Mouse (Mus musculus) monocyte, adult 5-6 weeks (primary cell): ENCODE measurements around the gene Mpig6b. TPM values are rescaled to one million over a fixed set of nuclear protein-coding genes. Genes with fewer than 3 reads are reported as not detected.

Experiments used
- ATAC-seq: fragments of 153-309, 156-312 bp; replicated peaks from 2 replicates; pipeline ENCODE4 v1.8.0; 2017; ENCODE audit warnings: mild to moderate bottlenecking; ENCODE audit not compliant: low TSS enrichment, insufficient number of reproducible peaks, severe bottlenecking, poor library complexity, low FRiP score
- total RNA-seq: library from RNA; stranded (forward); fragments of 200-1000, 200-491, 200-594 nt; gene quantifications from 3 replicates; pipeline ENCODE4 v1.2.3, GENCODE M21; 2017

Mpig6b gene
- total RNA-seq = 0.57 to 3.1 TPM (median 0.75 TPM) in 3 replicates

DNA sequence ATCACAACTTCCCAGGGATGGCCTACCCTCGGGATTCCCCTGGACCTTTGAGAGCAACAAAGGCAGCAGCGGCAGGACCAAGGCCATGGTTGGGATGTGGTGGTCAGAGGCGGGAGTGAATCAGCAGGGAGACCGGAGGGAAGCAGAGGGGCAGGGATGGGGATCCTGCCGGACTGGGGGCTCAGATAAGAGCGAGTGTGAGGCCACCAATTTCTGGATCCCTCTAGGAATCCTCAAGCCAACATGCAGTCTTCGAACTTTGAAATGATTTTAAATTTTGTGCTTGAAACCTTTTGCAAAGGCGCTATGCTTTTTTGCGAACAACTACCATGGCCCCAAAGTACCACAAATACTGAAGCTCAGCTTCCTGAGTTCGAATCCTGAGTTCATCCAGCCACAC lies at the start of gene Mpig6b:
TSS of gene Mpig6b (minus strand) at position 101 of the 400 bp plus-strand sequence.
- ATAC-seq = no peak

DNA sequence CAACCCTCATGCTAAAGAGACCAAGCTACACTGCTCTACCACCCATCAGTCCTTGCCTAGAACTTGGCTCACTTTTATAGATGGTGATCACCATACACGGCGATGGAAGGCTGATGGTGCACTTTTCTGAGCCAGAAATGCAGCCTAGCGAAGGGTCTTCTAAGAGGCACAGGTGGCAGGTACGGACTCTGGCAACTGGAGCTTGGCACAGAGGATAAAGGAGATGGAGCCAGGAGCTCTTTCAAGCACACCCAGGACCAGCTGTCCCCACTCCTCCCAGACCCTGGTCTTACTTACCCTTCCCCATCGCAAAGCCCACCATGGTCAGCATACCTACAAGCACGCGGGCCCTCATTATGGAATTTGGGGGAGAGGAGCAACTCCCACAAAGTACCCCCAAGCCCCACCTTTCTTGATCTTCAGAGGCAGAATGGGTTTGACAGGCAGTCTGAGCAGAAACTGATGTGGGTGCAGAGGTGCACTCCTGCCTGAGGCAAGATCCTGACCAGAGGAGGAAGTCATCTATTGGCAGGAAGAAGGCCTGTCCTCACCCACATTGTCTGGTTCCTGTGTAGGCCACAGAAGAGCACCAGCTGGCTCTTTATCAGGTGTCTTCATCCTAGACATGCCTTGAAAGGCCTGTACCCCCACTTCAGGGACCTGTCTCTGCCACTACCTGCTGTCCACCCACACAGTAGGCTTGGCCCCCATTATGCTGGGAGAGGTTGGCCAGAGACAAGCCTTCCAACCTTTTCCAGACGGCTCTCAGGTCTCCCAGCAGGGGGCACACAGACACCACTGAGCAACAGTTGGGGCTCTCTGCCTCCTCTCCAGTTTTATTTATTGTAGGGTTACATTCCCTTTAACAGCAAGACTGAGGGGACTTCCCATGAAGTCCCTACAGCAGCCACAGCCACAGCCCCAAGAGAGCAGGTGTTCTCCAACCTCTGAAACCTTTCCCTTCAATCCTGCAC lies 49.3 kb upstream of the Mpig6b start, which contains the start of gene Ly6g5b:
TSS of gene Ly6g5b (minus strand) at position 383 of the 974 bp plus-strand sequence.
- ATAC-seq = peak; percentile 32; the same call in 1 of the 2 replicates

DNA sequence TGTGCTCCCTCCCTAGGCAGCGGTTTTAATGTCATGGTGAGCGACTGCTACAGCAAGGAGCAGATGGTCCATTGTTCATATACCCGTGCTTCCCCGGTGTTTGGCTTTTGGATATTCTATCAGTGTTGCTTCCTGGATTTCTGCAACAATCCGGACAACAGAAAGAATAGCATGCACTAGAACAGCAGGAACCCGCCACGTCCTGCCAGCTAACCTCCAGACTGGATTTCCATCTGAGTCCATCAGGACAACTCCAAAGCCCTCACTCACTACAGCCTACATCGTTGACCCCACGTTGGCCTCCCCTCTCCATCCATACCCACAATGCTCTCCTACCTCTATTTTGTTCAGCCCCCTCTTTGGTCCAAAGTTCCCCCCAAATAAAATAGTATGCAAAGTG lies 45.8 kb upstream of the Mpig6b start:
- no peak for ATAC-seq

DNA sequence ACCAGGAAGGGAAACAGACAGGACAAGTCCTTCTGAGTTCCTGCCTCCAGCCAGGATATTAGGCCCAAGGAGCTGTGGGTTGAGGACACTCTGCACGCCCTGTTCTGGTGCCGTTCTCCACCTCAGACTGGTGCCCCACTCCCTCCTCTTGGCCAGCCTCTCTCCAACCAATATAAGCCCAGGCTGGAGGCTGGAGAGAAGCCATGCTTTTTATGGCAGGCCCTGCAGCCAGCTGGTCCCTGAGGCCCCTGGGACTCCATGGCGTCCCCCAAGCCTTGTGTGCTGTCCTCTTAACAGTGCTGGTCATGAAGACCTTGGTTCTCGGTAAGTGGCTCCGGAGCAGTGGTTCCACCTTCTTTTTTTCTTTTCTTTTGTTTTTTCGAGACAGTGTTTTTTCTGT lies 42.1 kb upstream of the Mpig6b start, which contains the start of gene Ly6g5c:
TSS of gene Ly6g5c (plus strand) at position 183 of the 400 bp plus-strand sequence.
- ATAC-seq = no peak

DNA sequence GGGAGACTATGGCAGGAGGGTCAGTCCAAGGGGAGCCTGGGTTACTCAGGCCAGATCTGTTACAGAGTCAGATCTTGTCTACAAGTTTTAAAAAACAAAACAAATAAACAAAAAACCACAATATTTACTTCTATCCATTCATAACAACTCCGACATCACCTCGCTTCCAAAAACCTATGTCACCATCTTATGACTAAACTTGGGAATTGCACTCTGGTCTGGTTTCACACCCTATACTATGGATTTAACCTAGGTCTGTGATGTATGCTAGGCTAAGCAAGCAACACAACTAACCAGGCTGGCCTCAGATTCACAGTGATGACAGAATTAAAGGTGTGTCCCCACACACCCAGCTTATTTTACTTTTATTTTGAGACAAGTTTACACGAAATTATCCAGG lies 40.5 kb upstream of the Mpig6b start:
- no peak for ATAC-seq

DNA sequence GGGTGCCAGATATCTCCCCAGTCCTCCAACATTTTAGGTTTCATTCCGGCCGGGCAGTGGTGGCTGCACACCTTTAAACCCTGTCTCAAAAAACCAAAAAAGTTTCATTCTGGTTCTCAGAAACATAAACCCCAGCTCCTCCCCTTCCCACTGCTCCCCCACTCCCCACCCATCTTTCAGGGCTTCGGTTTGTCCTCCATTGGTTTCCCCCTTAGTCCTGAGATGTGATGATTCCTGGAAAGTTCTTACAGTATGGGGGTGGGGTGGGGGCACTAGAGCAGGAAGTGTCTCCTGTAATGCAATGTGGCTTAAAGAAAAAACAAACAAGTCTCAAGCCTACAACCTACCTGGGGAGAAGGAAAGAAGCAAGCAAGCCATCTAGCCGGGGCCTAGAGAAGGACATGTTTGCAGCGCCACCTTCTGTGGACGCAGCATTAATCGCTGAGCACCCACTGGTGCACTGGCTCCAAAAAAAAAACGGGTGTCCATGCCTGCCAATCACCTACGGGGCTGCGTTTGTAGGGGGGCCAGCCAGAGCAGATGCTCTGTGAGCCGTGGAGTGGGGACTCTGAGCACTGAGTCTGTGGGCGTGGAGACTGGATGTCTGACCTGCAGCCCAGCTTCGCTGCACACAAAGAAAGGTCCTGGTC lies 39.9 kb upstream of the Mpig6b start:
- ATAC-seq = no peak

DNA sequence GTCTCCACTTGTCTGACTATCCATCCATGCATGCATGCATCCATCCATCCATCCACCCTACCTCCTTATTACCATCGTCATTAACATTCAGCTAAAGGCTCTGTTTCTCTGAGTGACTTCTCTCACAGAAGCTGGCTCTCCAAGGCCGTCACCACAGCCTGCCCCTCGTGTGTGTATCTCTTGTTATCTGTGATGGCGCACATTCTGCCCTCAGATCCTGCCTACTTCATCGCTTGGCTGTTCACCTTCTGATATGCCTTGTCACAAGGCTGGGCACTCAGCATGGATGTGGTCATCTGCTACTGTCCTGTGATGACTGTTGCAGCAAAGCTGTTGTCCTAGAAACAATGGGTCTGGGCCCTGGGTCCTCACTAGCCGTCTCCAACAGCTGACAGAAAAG lies 38.8 kb upstream of the Mpig6b start:
- ATAC-seq = no peak

DNA sequence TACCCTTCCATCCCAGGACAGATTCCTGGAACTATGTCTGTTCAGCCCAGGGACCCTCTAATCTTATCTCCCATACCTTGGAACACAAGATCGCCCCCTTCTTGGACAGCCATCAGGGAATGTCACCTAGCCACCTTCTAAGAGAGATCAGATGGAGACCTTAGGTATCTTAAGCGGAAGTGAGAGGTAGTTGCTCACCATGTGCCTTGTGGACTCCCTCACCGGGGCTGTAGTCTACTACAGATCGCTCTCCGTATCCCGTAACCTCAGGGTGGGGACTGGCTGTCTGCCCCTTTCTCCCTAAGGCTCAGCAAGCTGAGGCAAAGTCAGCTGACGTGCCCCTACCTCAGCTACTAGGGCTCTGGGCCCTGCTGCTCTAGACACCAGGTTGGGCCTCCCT lies 38.1 kb upstream of the Mpig6b start:
- ATAC-seq = no peak

DNA sequence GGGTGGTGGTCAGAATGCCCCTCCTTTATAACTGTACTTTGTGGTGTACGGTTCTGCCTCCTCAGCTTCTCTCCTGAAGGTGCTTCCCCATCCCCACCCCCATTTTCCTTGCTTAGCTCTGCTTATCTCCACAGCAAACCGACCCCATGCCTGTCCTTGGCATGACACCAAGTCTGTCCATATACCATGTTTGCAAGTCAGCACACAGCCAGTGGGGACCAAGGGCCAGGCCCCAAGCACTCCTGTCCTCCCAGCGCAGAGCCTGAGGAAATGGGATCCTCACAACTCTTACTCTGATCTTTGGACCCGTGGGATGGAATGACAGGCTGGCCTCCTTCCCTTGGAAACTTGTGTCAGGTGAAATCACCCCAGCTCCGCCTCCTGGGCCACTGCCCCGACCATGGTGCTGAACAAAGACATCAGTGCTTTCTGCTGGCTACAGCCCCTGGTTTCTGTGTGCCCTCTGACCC lies 37.3 kb upstream of the Mpig6b start:
- ATAC-seq = no peak

DNA sequence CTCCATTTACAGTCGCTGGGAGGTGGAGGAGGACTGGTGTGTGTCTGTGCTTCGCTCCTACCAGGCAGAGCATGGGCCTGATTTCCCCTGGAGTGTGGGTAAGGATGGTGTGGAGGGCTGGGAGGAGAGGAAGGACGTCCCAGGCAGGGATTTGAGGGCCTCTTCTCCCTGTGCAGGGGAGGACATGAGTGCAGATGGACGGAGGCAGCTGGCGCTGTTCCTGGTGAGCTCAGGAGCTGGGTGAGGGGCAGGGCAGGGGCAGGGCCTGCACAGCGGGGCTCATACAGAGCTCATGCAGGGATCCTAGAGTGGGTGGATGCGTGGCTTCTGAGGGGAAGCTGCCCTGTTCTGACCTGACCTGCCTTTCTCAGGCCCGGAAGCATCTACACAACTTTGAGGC lies 36.3 kb upstream of the Mpig6b start:
- no peak for ATAC-seq

DNA sequence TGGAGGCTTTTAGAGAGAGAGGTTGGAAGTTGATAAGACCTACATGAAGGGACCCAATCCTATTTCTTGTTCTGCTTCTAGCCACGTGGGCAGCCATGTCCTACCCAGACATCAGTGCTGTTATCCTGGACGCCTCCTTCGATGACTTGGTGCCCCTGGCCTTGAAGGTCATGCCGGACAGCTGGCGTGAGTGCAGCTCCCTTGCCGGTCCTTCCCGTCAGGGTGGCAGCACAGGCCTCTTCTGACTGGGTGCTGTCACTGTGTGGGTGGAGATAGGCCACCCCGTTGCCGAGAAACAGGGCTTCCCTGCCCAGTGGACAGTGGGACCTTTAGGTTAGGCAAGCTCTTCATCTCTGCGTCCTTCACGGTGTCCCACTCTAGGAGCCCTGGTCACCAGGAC lies 35.2 kb upstream of the Mpig6b start:
- ATAC-seq = no peak

DNA sequence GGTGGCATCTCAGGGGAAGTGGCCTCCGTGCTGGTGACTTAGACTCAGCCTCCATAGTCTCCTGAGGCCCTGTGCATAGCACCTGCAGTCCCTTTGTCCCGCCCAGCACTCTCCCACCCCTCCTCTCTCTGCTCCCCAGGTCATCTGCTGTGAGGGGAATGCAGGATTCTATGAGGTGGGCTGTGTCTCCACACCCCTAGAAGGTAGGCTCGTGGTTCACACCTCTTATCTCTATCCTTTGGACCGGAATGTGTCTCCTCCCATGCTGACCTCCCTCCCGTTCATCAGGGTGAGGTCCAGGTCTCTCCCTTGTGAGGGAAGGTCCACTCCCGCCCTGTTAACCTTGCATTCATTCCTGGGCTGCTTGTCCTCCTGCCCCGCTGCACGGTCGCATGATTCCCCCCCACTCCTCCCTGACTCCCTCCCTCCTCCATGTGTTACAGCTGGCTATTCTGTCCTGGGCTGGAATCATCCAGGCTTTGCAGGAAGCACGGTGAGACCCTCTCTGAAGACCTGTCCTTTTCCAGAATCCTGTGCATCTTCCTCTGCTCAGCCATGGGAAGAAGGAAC lies 34.3 kb upstream of the Mpig6b start:
- ATAC-seq = no peak

DNA sequence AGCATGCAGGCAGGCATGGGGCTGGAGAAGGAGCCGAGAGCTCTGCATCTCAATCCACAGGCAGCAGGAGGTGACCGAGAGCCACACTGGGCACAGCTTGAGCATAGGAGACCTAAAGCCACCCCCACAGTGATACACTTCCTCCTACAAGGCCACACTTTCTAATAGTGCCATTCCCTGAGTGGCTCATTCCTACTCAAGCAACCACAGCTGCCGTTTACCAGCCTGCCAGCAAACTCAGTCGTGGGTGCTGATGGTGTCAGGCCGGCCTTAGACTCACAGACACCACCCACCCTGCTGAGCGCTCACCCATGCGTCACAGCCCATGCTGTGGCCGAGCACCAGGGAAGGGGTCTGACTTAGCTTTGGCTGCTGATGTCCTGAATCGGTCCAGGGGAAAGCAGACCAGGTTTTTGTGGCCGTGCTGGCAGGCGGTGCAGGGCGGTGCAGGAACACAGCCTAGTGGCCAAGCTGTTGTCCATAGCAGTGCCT lies 31.2 kb upstream of the Mpig6b start:
- ATAC-seq = no peak

DNA sequence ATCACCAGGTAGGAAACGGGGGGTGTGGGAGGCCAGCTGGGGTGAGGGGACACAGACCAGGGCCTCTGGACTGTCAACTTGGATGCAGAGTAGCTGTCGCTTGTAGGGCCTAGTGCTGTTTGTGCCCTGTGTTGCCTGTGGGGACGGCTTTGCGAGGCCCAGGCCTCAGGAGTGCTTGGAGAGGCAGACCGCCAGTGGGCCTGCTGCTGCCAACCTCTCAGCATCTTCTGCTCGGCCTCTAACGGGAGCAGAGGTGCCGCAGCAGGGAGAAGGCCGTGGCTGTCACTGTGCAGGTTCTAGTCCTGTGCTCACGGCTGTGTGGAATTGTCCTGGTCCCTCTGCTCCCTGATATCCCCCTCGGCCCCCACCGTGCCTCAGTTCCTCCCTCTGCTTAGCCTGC lies 30.6 kb upstream of the Mpig6b start:
- no peak for ATAC-seq

DNA sequence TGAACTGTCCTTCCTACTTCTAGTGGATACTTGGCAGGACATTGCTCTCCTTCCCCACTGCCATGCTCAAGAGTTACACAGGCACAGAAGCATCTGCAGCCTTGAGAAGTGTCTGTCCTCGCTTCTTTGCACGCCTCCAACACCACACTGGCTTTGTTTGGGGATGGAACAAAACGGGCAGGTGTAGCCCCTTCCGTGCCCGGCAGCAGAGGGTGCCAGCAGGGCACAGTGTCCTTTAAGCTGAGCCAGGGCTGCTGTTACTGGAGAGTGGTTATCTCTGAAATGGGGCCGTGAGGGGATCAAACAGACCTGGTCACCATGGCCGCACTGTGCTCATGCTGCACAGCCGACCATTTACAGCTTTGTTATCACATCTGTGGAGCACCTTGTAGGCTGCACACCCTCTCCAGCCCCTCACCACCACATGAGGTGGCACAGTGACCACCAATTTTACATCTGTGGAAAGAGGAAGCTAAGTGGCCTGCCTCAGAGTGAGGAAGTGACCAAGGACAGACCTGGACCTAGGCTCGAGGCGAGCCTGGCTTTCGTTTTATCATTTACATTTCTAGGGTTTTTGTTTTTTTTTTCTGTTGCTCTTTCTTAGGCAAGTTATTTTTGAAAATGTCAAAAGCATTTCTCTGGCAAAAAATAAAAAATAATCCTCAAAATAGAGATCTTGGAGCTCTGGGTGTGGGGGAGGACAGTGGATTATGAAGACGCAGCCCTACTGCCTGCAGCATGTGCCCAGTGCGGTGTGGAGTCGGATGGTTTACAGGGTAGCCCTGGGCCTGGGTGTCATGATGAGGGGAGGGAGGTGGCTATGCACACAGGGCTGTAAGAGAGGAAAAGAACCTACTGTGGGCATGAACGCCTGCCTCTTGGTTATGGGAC lies 28.7 kb upstream of the Mpig6b start:
- ATAC-seq = no peak

DNA sequence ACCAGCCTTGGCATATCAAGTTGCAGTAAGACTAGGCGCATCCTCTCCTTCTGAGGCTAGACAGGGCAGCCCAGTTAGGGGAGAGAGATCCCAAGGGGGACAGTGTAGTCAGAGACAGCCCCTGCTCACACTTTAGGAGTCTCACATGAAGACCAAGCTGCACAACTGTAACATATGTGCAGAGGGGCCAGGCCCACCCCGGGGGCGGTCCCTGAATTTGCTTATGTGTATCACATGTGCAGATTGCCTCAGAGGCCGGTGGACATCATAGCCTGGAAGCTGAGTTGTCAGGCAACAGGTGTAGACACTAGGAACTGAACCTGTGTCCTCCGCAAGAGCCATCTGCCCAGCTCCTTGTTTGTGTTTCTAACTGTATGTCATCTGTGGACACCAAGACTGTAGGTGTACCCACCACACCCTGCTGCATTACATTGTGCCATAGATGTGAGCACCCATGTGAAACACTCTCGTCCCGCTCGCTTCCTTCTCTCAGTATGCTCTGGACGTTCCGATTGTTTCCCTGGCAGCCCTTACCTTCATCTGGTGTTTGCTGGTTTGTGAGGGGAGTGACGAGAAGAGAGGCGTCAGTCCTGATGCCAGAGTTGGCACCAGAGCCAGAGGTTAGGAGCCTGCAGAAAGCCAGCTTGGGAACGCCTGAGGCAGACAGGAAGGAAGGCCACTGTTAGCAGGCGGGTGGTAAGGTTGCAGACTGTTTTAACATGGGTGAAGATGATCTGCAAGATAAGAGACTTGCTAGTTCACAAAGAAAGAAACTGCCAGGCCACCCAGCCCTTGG lies 26.6 kb upstream of the Mpig6b start:
- no peak for ATAC-seq

DNA sequence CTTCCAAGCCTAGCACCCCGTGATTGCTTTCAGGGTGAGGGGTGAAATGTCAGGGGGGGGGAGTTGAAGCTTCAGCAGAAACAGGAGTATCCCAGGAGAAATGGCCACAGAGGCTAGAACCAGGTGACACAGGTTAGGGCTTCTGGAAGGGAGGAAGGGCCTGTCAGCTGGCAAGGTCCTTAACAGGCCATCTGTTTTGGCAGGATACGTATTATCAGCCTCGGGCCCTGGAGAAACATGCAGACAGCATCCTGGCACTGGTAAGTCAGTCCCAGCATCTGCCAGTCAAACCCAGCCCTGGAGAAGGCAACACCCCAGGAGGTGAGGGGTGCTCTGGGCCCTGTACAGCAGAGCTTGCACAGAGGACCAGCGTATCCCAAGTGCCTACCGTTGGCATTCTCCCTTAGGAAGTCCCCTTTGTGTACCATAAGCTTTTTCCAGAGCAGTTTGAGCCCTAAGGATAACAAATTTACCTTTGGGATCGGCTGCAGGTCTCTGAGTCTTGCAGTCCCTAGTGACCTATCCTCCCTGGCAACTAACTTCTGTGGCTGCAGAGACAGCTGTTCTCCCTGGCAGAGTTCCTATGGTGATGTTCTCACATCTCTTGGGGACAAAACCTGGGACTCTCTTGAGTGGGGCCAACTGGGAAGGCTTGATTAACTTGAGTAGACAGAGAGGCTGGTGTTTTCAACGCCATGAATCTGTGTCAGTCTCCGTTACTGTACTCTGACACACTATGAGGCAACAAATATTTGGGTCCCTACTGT lies 24.4 kb upstream of the Mpig6b start:
- no peak for ATAC-seq
